Mouse (Mus musculus): ENCODE data around the gene Slc12a9. TPM values are rescaled to one million over a fixed set of nuclear protein-coding genes. Genes with fewer than 3 reads are reported as not detected.
A peak's percentile ranks its signal among the peaks of the same experiment; 100 is the strongest.

Slc12a9 gene
- polyA plus RNA-seq, 1 experiment from 2014 or later = 7.9 TPM

DNA sequence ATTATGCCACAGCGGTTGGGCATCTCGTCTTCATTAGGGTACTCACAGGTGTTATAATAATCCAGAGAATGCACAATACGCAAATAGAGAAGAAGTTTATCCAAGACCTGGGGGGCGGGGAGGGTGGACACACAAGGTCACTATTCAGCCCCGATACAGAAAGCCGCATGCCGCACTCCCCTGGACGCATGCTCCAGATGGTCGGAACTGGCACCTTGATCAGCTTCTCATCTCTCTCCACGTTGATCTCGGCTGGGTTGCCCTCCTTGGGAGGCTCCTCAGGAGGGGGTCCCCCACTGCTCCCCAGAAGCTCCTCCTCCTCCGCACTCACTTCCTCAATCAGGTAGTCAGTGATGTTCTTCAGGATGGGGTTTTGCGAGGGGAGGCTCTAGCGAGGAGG, 36.3 kb downstream of the Slc12a9 start:
- H3K9ac ChIP-seq (ENCODE audit: low read length) = no peak overlapping the region
- no peak overlapping the region for H3K4me2 ChIP-seq (ENCODE audit: low read depth)
- no peak for DNase-seq (ENCODE audit: low spot score)
- H3K9me3 ChIP-seq (ENCODE audit: control insufficient read depth, low read length) = no peaks in the 10 kb centered on the region
- ATAC-seq (ENCODE audit: insufficient read depth, low FRiP score, low TSS enrichment) = no peak
- peaks cover 13% of the 10 kb centered on the region for H3K4me1 ChIP-seq (ENCODE audit: control insufficient read depth, insufficient read depth, low read length)
- peaks cover 54% of the 10 kb centered on the region for H3K36me3 ChIP-seq (ENCODE audit: control insufficient read depth, insufficient read depth, low read length)
- no peaks in the 10 kb centered on the region for H3K27me3 ChIP-seq (ENCODE audit: control insufficient read depth, insufficient read depth, low read length)
- 88% methylated on average over 14 of the region's 14 CpGs for WGBS
- H3K4me3 ChIP-seq (ENCODE audit: low read depth, low read length) = no peak overlapping the region
- H3K27ac ChIP-seq (ENCODE audit: low read depth, low read length) = no peak overlapping the region

DNA sequence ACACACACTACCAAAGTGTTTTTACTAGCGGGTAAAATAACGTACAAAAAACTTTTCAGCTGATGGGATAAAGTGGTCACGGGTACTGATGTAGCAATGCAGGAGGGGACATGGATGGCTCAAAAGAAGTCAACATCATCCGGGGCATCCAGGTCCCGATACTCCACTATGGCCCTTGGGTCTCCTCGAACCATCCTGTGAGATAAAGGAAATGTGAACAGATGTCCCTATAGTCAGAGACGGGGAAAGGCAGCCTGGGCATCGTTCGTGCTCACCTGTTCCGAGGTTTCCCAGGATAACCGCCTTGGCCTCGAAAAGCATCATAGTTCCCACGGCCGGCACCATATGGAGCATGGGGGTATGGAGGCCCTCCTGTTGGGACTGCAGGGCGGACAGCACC, 37.7 kb downstream of the Slc12a9 start:
- Histone ChIP-seq H3K4me1 (ENCODE audit: control insufficient read depth, insufficient read depth, low read length) (peaks cover 13% of the 10 kb centered on the region), H3K9me3 (ENCODE audit: control insufficient read depth, low read length) (no peaks in the 10 kb centered on the region), H3K9ac (ENCODE audit: low read length) (no peak overlapping the region), H3K27me3 (ENCODE audit: control insufficient read depth, insufficient read depth, low read length) (peaks cover 9% of the 10 kb centered on the region), H3K4me3 (ENCODE audit: low read depth, low read length) (no peak overlapping the region), H3K36me3 (ENCODE audit: control insufficient read depth, insufficient read depth, low read length) (peaks cover 46% of the 10 kb centered on the region), H3K27ac (ENCODE audit: low read depth, low read length) (no peak overlapping the region), H3K4me2 (ENCODE audit: low read depth) (no peak overlapping the region; the same call in 1 of the 2 replicates)
- DNase-seq (ENCODE audit: low spot score) (no peak), ATAC-seq (ENCODE audit: insufficient read depth, low FRiP score, low TSS enrichment) (no peak)
- WGBS = 93% methylated on average over 15 of the region's 15 CpGs

- H3K9me3 ChIP-seq (ENCODE audit: control insufficient read depth, low read length) = no peaks in the 10 kb centered on the region
- whole genome bisulfite sequencing = 83% methylated on average over 9 of the region's 9 CpGs
- peak overlapping the region; percentile 97 for H3K4me2 ChIP-seq (ENCODE audit: low read depth)
- H3K27me3 ChIP-seq (ENCODE audit: control insufficient read depth, insufficient read depth, low read length) = peaks cover 13% of the 10 kb centered on the region
- ATAC-seq (ENCODE audit: insufficient read depth, low FRiP score, low TSS enrichment) = no peak
- H3K9ac ChIP-seq (ENCODE audit: low read length) = peak overlapping the region; percentile 63
- peak overlapping the region; percentile 48 for H3K4me3 ChIP-seq (ENCODE audit: low read depth, low read length)
- H3K4me1 ChIP-seq (ENCODE audit: control insufficient read depth, insufficient read depth, low read length) = peaks cover 13% of the 10 kb centered on the region
- H3K27ac ChIP-seq (ENCODE audit: low read depth, low read length) = no peak overlapping the region; the same call in 1 of the 2 replicates
- H3K36me3 ChIP-seq (ENCODE audit: control insufficient read depth, insufficient read depth, low read length) = peaks cover 42% of the 10 kb centered on the region
- DNase-seq (ENCODE audit: low spot score) = no peak
Measured at GRCm38 (mm10) chr5:137295296-137295695, 38.1 kb downstream of the Slc12a9 start.

GRCm38 (mm10) chr5:137294744-137295093, 38.7 kb downstream of the Slc12a9 start:
- Histone ChIP-seq H3K4me2 (ENCODE audit: low read depth) (peak overlapping the region; percentile 97), H3K36me3 (ENCODE audit: control insufficient read depth, insufficient read depth, low read length) (peaks cover 36% of the 10 kb centered on the region), H3K9ac (ENCODE audit: low read length) (peak overlapping the region; percentile 63), H3K27ac (ENCODE audit: low read depth, low read length) (peak overlapping the region; percentile 75), H3K4me3 (ENCODE audit: low read depth, low read length) (peak overlapping the region; percentile 48), H3K9me3 (ENCODE audit: control insufficient read depth, low read length) (no peaks in the 10 kb centered on the region), H3K27me3 (ENCODE audit: control insufficient read depth, insufficient read depth, low read length) (peaks cover 18% of the 10 kb centered on the region), H3K4me1 (ENCODE audit: control insufficient read depth, insufficient read depth, low read length) (peaks cover 13% of the 10 kb centered on the region)
- DNase-seq (ENCODE audit: low spot score) (no peak), ATAC-seq (ENCODE audit: insufficient read depth, low FRiP score, low TSS enrichment) (peak; percentile 36)
- WGBS = 8% methylated on average over 18 of the region's 18 CpGs

DNA sequence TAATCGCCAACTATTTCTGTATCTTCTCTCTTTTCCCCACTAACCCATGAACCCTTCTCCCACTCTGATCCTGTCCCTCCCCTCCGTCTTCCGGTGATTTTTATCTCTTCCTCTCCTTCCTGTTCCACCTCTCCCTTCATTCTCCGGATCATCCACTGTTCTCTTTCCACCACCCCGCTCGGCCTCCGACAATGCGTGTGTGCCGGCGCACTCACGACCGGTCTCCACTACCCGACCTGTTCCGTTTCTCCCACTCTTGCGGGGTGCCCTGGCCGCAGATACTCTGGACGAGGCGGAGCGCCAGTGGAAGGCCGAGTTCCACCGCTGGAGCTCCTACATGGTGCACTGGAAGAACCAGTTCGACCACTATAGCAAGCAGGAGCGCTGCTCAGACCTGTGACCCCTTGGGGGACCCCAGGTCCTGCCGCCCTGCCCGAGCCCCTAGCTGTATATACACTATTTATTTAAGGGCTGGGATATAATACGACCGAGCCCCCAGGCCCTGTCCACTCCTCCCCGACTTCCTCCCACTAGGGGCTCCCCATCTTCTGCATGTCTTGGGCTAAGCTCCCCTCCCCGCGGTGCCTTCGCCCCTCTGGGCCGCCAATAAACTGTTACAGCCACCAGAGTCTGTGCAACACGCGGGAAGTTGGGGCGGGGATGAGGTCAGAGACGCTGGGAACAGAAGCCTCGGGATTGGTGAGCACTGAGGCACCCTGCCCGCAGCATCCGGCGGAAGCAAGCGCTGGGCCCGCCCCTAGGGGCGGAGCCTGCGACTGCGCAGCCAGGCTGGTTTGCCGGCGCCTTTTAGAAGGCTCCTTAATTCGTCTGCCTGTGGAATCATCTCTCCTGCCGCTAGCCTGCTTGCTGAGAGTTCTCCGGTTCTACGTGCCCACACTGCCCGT, 39.3 kb downstream of the Slc12a9 start, which contains the start of gene Ufsp1:
Ufsp1 (plus strand) TSS at position 791 of the 905 bp plus-strand sequence.
- H3K4me1 ChIP-seq (ENCODE audit: control insufficient read depth, insufficient read depth, low read length) = peaks cover 13% of the 10 kb centered on the region
- DNase-seq (ENCODE audit: low spot score) = peak; percentile 97
- peak within 1 kb of the TSS; percentile 67 for H3K9ac ChIP-seq (ENCODE audit: low read length)
- peaks cover 25% of the 10 kb centered on the region for H3K27me3 ChIP-seq (ENCODE audit: control insufficient read depth, insufficient read depth, low read length)
- H3K27ac ChIP-seq (ENCODE audit: low read depth, low read length) = peak within 1 kb of the TSS; percentile 75
- peak within 1 kb of the TSS; percentile 48 for H3K4me3 ChIP-seq (ENCODE audit: low read depth, low read length)
- peak; percentile 92 for ATAC-seq (ENCODE audit: insufficient read depth, low FRiP score, low TSS enrichment)
- peak within 1 kb of the TSS; percentile 97 for H3K4me2 ChIP-seq (ENCODE audit: low read depth)
- H3K36me3 ChIP-seq (ENCODE audit: control insufficient read depth, insufficient read depth, low read length) = peaks cover 33% of the 10 kb centered on the region
- WGBS = under 1% methylated on average over 52 of the region's 52 CpGs
- H3K9me3 ChIP-seq (ENCODE audit: control insufficient read depth, low read length) = no peaks in the 10 kb centered on the region

DNA sequence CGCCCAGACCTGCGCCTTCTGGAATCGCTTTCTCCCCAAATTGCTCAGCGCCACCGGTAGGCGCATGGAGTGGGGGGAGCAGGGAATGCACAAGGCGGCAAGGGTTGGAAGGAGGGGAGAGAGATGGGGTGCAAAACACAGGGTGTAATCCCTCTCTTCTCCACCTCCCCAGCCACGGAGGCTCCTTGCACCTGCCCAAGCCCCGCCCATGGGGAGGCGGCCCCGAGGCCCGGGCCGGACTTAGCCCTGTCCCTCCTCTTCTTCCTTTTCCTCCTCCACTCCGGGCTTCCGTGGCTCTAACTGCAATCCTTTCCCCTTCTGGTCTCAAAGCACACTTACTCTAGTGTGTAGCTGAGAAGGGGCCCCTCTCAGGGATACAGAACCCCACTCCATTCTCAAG, 40.1 kb downstream of the Slc12a9 start:
- Histone ChIP-seq H3K4me2 (ENCODE audit: low read depth) (peak overlapping the region; percentile 97), H3K4me3 (ENCODE audit: low read depth, low read length) (peak overlapping the region; percentile 48), H3K9ac (ENCODE audit: low read length) (peak overlapping the region; percentile 67), H3K27me3 (ENCODE audit: control insufficient read depth, insufficient read depth, low read length) (peaks cover 31% of the 10 kb centered on the region), H3K4me1 (ENCODE audit: control insufficient read depth, insufficient read depth, low read length) (peaks cover 16% of the 10 kb centered on the region), H3K36me3 (ENCODE audit: control insufficient read depth, insufficient read depth, low read length) (peaks cover 29% of the 10 kb centered on the region), H3K27ac (ENCODE audit: low read depth, low read length) (0 out of 2 replicates have a peak overlapping the region, but pooled peaks have one; percentile 23), H3K9me3 (ENCODE audit: control insufficient read depth, low read length) (no peaks in the 10 kb centered on the region)
- 0 out of 2 replicates have a peak, but pooled peaks have one; percentile 8 for ATAC-seq (ENCODE audit: insufficient read depth, low FRiP score, low TSS enrichment)
- 2% methylated on average over 15 of the region's 15 CpGs for WGBS
- DNase-seq (ENCODE audit: low spot score) = peak; percentile 54

DNA sequence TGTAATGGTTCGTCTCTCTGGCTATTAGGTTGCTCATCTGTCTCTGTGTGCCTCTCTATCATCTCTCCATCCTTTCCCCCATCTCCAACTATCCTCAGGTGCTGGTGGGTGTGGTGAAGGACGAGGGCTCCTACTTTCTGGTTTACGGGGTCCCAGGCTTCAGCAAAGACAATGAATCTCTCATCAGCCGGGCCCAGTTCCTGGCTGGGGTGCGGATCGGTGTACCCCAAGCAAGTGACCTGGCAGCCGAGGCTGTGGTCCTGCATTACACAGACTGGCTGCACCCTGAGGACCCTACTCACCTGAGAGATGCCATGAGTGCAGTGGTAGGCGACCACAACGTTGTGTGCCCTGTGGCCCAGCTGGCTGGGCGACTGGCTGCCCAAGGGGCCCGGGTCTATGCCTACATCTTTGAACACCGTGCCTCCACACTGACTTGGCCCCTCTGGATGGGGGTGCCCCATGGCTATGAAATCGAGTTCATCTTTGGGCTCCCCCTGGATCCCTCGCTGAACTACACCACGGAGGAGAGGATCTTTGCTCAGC, 41.9 kb downstream of the Slc12a9 start:
- ATAC-seq (ENCODE audit: insufficient read depth, low FRiP score, low TSS enrichment) = no peak
- Histone ChIP-seq H3K27me3 (ENCODE audit: control insufficient read depth, insufficient read depth, low read length) (peaks cover 42% of the 10 kb centered on the region), H3K4me1 (ENCODE audit: control insufficient read depth, insufficient read depth, low read length) (peaks cover 28% of the 10 kb centered on the region), H3K36me3 (ENCODE audit: control insufficient read depth, insufficient read depth, low read length) (peaks cover 11% of the 10 kb centered on the region; the same call in 1 of the 2 replicates), H3K9ac (ENCODE audit: low read length) (no peak overlapping the region), H3K9me3 (ENCODE audit: control insufficient read depth, low read length) (no peaks in the 10 kb centered on the region), H3K4me2 (ENCODE audit: low read depth) (0 out of 2 replicates have a peak overlapping the region, but pooled peaks have one; percentile 9), H3K4me3 (ENCODE audit: low read depth, low read length) (no peak overlapping the region), H3K27ac (ENCODE audit: low read depth, low read length) (no peak overlapping the region)
- WGBS = 82% methylated on average over 15 of the region's 15 CpGs
- DNase-seq (ENCODE audit: low spot score) = no peak

GRCm38 (mm10) chr5:137290677-137291076, 42.7 kb downstream of the Slc12a9 start:
- DNase-seq (ENCODE audit: low spot score) (peak; percentile 44), ATAC-seq (ENCODE audit: insufficient read depth, low FRiP score, low TSS enrichment) (no peak)
- H3K27ac ChIP-seq (ENCODE audit: low read depth, low read length) = no peak overlapping the region
- H3K9ac ChIP-seq (ENCODE audit: low read length) = no peak overlapping the region
- H3K36me3 ChIP-seq (ENCODE audit: control insufficient read depth, insufficient read depth, low read length) = peaks cover 5% of the 10 kb centered on the region; the same call in 1 of the 2 replicates
- H3K9me3 ChIP-seq (ENCODE audit: control insufficient read depth, low read length) = no peaks in the 10 kb centered on the region
- 20% methylated on average over 15 of the region's 15 CpGs for WGBS
- H3K4me3 ChIP-seq (ENCODE audit: low read depth, low read length) = no peak overlapping the region
- peak overlapping the region; percentile 22 for H3K4me2 ChIP-seq (ENCODE audit: low read depth)
- H3K27me3 ChIP-seq (ENCODE audit: control insufficient read depth, insufficient read depth, low read length) = peaks cover 42% of the 10 kb centered on the region
- H3K4me1 ChIP-seq (ENCODE audit: control insufficient read depth, insufficient read depth, low read length) = peaks cover 28% of the 10 kb centered on the region
